Mouse (Mus musculus) cerebellum, adult 2 months (tissue): ENCODE measurements at regions not wholly inside any gene's neighbourhood (a gene's known extent, or its start where the extent isn't known, plus 50 kb on each side); places are given as distances from the start of the nearest gene placed in this dataset.

ENCODE experiments used
- CTCF ChIP-seq: fragments of 200-500 bp; IDR thresholded peaks from 2 replicates; pipeline ENCODE4 v1.5.1; 2011; ENCODE audit warnings: low read depth, mild to moderate bottlenecking, control low read depth, low read length, moderate library complexity, borderline replicate concordance; ENCODE audit not compliant: insufficient read depth
- POLR2A ChIP-seq: fragments of 200-500 bp; IDR thresholded peaks from 2 replicates; pipeline ENCODE4 v1.6.1; 2011; ENCODE audit warnings: low read length, control low read depth, borderline replicate concordance; ENCODE audit not compliant: insufficient read depth

DNA sequence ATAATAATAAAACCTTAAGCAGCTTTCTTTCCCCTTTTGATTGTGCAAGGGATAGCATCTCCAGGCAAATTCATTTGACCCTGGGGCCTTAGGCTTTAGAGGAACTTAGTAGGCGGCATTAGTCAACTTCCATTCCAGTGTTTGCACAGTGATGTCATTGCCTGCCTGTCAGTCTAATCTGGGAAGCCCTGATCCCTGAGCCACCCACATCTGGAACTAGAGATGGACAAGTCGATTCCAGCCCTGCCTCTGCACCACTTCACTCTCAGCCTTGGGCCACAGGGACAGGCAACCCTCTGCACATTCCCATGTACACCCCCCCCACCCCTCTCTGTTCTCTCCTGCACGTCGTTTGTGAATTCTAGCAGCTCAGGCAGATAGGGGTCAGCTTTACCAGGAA lies 164.0 kb upstream of the Gli2 start:
- TF ChIP-seq CTCF (no peak), POLR2A (no peak)
